Mouse (Mus musculus) ES-Bruce4 (cell line): ENCODE measurements around the gene Klc3.

Experiments used
- CTCF ChIP-seq: IDR thresholded peaks from one replicate; pipeline ENCODE4 v1.8.1; 2011; ENCODE audit warnings: low read depth, low read length
- POLR2A ChIP-seq: IDR thresholded peaks from one replicate; pipeline ENCODE4 v1.8.1; 2011; ENCODE audit warnings: low read length; ENCODE audit not compliant: insufficient read depth

DNA sequence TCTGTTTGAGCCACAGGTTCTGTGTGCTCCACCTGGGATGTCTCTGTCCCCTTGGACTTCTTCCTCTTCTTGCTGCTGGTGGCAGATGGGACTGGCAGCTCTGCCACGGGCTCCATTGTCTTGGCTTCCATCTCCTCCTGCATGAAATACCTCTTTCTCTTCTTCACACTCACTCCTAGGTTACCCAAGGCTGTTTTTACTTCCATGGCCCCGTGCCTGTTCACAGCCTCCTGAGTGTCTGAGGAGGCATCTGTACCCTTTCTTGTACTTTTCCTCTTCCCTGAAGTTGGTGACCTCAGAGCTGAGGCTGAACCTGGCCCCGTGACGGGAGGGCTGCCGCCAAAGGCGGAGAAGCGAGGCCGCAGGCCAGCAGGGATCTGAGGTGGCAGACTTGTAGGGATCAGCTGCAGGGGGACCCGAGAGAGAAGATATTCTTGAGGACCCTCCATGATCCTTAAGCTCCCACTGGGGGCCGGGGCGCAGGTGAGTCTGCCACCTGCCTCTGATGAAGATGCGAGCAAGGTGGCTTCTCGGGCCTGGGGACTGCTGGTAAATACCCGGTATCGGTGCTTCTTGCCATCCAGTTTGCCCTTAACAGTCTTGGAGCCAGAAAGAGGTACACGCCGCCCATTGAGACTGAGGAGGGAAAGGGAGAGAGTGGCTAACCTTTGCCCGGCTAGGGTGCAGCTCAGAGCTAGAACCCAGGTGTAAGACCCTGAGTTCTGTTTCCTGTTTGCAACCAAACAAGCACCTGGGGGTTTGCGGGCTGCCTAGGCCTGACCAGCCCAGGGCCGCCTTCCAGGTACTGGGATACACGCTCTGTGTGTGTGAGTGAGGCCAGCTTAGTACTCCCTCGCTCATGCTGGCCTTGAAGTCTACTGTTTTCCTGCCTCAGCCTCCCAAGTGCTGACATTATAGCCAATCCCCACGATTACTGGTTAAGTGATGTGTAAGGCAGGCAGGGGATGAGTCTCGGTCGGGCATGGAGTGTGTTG is 46.2 kb downstream of the Klc3 start:
- no peak for TF ChIP-seq POLR2A
- TF ChIP-seq CTCF, result no peak
